Mouse (Mus musculus): ENCODE results near the gene Negr1.

DNA sequence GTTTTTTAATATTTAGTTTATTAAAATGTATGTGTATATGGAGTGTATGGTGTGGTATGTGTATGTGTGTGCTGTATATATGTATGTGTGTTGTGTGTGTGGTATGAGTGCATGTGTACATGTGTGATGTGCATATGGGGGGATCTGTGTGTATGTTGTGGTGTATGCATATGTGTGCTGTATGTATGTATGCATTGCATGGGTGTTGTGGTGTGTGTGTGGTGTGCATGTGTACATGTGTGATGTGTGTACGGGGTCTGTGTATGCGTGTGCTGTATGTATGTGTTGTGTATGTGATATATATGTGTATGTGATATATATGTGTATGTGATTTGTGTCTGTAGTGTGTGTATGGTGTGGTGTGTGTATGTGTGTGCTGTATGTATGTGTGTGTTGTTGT lies 640.1 kb downstream of the Negr1 start:
- TF ChIP-seq CTCF (IDR thresholded peaks at IDR 0.05; ENCODE audit: low read depth) (no peak), EP300 (IDR thresholded peaks at IDR 0.05; ENCODE audit: low read depth) (no peak)

Measured in liver, postnatal 0 days (tissue).